Mouse (Mus musculus) G1E (cell line): Measurements from ENCODE around the gene Gse1.

Experiments used
- CTCF ChIP-seq: IDR thresholded peaks from 2 replicates; pipeline ENCODE4 v1.5.1; 2012; ENCODE audit warnings: low read depth, low read length, inconsistent platforms, mixed read lengths
- POLR2AphosphoS5 ChIP-seq: IDR thresholded peaks from 2 replicates; pipeline ENCODE4 v1.6.1; 2012; ENCODE audit warnings: low read depth, low read length, inconsistent platforms; ENCODE audit not compliant: insufficient replicate concordance

DNA sequence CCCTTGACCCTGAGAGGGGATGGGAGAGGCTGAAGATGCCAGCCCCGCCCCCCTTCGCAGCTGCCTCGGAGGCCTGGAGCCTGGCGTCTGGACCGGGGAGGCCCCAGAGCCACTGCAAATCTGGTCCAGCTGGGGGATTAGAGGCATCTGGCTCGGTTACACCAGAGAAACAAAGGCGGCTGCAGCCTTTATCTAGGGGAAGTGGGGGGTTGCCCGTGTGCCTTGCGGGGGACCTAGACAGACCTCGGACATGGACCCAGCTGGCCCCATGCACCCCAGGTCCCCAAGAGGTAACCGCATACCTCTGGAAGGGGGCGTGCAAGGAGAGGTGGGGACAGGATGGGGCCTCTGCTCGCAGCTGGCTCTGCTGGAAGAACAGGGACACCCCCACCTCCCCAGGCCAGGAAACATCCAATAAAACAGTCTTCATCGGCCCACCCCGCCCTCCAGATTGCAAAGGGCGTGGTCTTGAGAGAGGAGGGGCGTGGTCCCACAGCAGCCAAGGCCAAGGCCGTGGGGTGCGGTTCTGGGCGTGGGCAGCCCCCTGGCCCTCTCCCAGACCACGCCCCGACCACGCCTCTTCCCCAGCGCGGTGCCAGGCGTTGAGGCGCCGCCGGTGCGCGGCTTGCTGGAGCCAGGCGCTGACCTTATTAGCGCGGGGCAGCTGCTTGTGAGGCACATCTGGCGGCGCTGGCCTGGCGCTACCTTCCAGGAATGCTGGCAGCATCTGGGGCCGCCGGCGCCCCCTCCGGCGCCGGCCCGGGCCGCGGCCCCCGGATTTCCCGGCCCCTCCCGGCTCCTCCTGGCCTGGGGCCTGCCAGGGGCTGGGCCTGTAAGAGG is 48.0 kb downstream of the Gse1 start:
- TF ChIP-seq CTCF = no peak
- TF ChIP-seq POLR2AphosphoS5 = no peak
